Mouse (Mus musculus) left cerebral cortex, adult 11 months (tissue): ENCODE data around the gene Cyp2s1.

ENCODE experiments used
- DNase-seq: peaks from one replicate; pipeline ENCODE4 v3.0.0; 2022; ENCODE audit warnings: low spot score

The Cyp2s1 gene

GRCm38 (mm10) chr7:25816241-25816919, at the start of gene Cyp2s1:
Gene Cyp2s1, minus strand, starts transcription at chr7:25816913.
- no peak for DNase-seq

- no peak for DNase-seq
Measured at GRCm38 (mm10) chr7:25864861-25865260, 48.1 kb upstream of the Cyp2s1 start.

- no peak for DNase-seq
Measured at GRCm38 (mm10) chr7:25863756-25864155, 47.0 kb upstream of the Cyp2s1 start.

GRCm38 (mm10) chr7:25862365-25862764, 45.7 kb upstream of the Cyp2s1 start:
- DNase-seq: no peak

GRCm38 (mm10) chr7:25859962-25860870, 43.5 kb upstream of the Cyp2s1 start:
- DNase-seq: no peak

- DNase-seq: peak; percentile 13
Measured at GRCm38 (mm10) chr7:25855082-25855481, 38.4 kb upstream of the Cyp2s1 start.

GRCm38 (mm10) chr7:25848444-25848812, 31.7 kb upstream of the Cyp2s1 start:
- DNase-seq: no peak

- peak; percentile 55 for DNase-seq
Measured at GRCm38 (mm10) chr7:25847722-25848443, 31.2 kb upstream of the Cyp2s1 start.

- no peak for DNase-seq
Measured at GRCm38 (mm10) chr7:25844885-25845284, 28.2 kb upstream of the Cyp2s1 start.

- DNase-seq: no peak
Measured at GRCm38 (mm10) chr7:25844423-25844822, 27.7 kb upstream of the Cyp2s1 start.

- no peak for DNase-seq
Measured at GRCm38 (mm10) chr7:25843492-25843891, 26.8 kb upstream of the Cyp2s1 start.

GRCm38 (mm10) chr7:25840908-25841307, 24.2 kb upstream of the Cyp2s1 start:
- DNase-seq: no peak

GRCm38 (mm10) chr7:25835188-25835891, 18.6 kb upstream of the Cyp2s1 start:
- no peak for DNase-seq

GRCm38 (mm10) chr7:25831557-25832530, 15.1 kb upstream of the Cyp2s1 start:
- DNase-seq: no peak

GRCm38 (mm10) chr7:25830251-25830650, 13.5 kb upstream of the Cyp2s1 start:
- DNase-seq: no peak

GRCm38 (mm10) chr7:25827199-25827598, 10.5 kb upstream of the Cyp2s1 start:
- no peak for DNase-seq

GRCm38 (mm10) chr7:25826029-25826428, 9.3 kb upstream of the Cyp2s1 start:
- DNase-seq: no peak

GRCm38 (mm10) chr7:25825043-25825442, 8.3 kb upstream of the Cyp2s1 start:
- DNase-seq: no peak

GRCm38 (mm10) chr7:25815571-25815970, 1.1 kb downstream of the Cyp2s1 start:
- DNase-seq: no peak

GRCm38 (mm10) chr7:25814711-25815110, 2.0 kb downstream of the Cyp2s1 start:
- no peak for DNase-seq

- no peak for DNase-seq
Measured at GRCm38 (mm10) chr7:25812195-25812594, 4.5 kb downstream of the Cyp2s1 start.
